Mouse (Mus musculus) heart, adult 2 months (tissue): Measurements from ENCODE around the gene Chrna5.

Source experiments
- CTCF ChIP-seq: fragments of 200-600 bp; IDR thresholded peaks from 2 replicates; pipeline ENCODE4 v1.8.1; 2022; ENCODE audit warnings: antibody characterized with exemption, mild to moderate bottlenecking, moderate library complexity
- POLR2A ChIP-seq: fragments of 200-500 bp; IDR thresholded peaks from 2 replicates; pipeline ENCODE4 v1.6.1; 2011; ENCODE audit warnings: mild to moderate bottlenecking, low read depth, low read length, control low read depth; ENCODE audit not compliant: insufficient read depth

- TF ChIP-seq CTCF (no peak), POLR2A (no peak)
Observed at GRCm38 (mm10) chr9:54932379-54932778, 48.3 kb upstream of the Chrna5 start.
